Mouse (Mus musculus): ENCODE data around the gene Synrg. TPM values are rescaled to one million over a fixed set of nuclear protein-coding genes. Genes with fewer than 3 reads are reported as not detected.

Synrg gene
- polyA plus RNA-seq, 1 experiment from 2014 or later = 29.7 TPM

Other genes with a start within 250 kb of the Synrg start
- gene Wfdc21, start 217.5 kb upstream of the Synrg start, polyA plus RNA-seq (2016; fragmentation: Nextera tagmentation; extraction: Ambion mirVana) = not detected in 2 replicates
- gene Heatr6, start 210.7 kb upstream of the Synrg start, polyA plus RNA-seq (2016; fragmentation: Nextera tagmentation; extraction: Ambion mirVana) = 37.4 and 38.3 TPM in 2 replicates
- not detected in 2 replicates for gene Hnf1b, start 114.4 kb upstream of the Synrg start, polyA plus RNA-seq (2016; fragmentation: Nextera tagmentation; extraction: Ambion mirVana)
- 39.9 and 42.1 TPM in 2 replicates for gene Ddx52, start 22.4 kb upstream of the Synrg start, polyA plus RNA-seq (2016; fragmentation: Nextera tagmentation; extraction: Ambion mirVana)
- gene Dusp14, start 104.8 kb downstream of the Synrg start, polyA plus RNA-seq (2016; fragmentation: Nextera tagmentation; extraction: Ambion mirVana) = 7.6 and 7.8 TPM in 2 replicates
- gene Tada2a, start 165.2 kb downstream of the Synrg start, polyA plus RNA-seq (2016; fragmentation: Nextera tagmentation; extraction: Ambion mirVana) = 33.6 and 34.3 TPM in 2 replicates
- gene Acaca, start 165.2 kb downstream of the Synrg start, polyA plus RNA-seq (2016; fragmentation: Nextera tagmentation; extraction: Ambion mirVana) = 37.9 and 38.7 TPM in 2 replicates
- not detected in 2 replicates for gene Gm11437, start 203.0 kb downstream of the Synrg start, polyA plus RNA-seq (2016; fragmentation: Nextera tagmentation; extraction: Ambion mirVana)